In genomic region chr4:45341226-45341625, GRCm38 (mm10) we compare ENCODE assay signal across 8 mouse cellular contexts. TPM values are rescaled to one million over a fixed set of nuclear protein-coding genes. Genes with fewer than 3 reads are reported as not detected.
DNase-seq lines count a peak whose midpoint lies in the region; ATAC-seq and TF ChIP-seq lines count a peak whose summit lies in the region.

No protein-coding gene starts in this region.

- H3K9ac ChIP-seq in limb, embryonic 12.5 days (replicated peaks): peak overlapping the region; percentile 95; the same call in 1 of the 2 replicates
- H3K9ac ChIP-seq in stomach, embryonic 15.5 days: no peak overlapping the region

- no peaks in the 10 kb centered on the region for H3K9me3 ChIP-seq in limb, embryonic 12.5 days
- no peaks in the 10 kb centered on the region for H3K9me3 ChIP-seq in stomach, embryonic 15.5 days

- no peak for TF ChIP-seq POLR2A in testis, adult 2 months (IDR thresholded peaks at IDR 0.05; ENCODE audit: control insufficient read depth, low read depth, low read length)

- 59% methylated on average over 9 of the region's 9 CpGs for WGBS in limb, embryonic 12.5 days
- whole genome bisulfite sequencing in stomach, embryonic 15.5 days: 62% methylated on average over 9 of the region's 9 CpGs

- no peak for TF ChIP-seq CTCF in testis, adult 2 months (IDR thresholded peaks at IDR 0.05; ENCODE audit: control insufficient read depth, insufficient read depth, insufficient replicate concordance, low read depth, low read length)

- peak overlapping the region; percentile 83 for H3K4me2 ChIP-seq in limb, embryonic 12.5 days
- peak overlapping the region; percentile 70 for H3K4me2 ChIP-seq in stomach, embryonic 15.5 days

- peaks cover 4% of the 10 kb centered on the region; the same call in 1 of the 2 replicates for H3K4me1 ChIP-seq in testis, adult 2 months (ENCODE audit: control insufficient read depth, insufficient read depth, low read length)
- peaks cover 9% of the 10 kb centered on the region for H3K4me1 ChIP-seq in limb, embryonic 12.5 days (replicated peaks)
- H3K4me1 ChIP-seq in stomach, embryonic 15.5 days: peaks cover 9% of the 10 kb centered on the region; the same call in 1 of the 2 replicates

- no peaks in the 10 kb centered on the region for H3K27me3 ChIP-seq in testis, adult 2 months (ENCODE audit: control insufficient read depth, insufficient read depth, low read length)
- no peaks in the 10 kb centered on the region; the same call in 1 of the 2 replicates for H3K27me3 ChIP-seq in limb, embryonic 12.5 days
- no peaks in the 10 kb centered on the region for H3K27me3 ChIP-seq in stomach, embryonic 15.5 days (replicated peaks)

- no peak overlapping the region; the same call in 1 of the 2 replicates for H3K27ac ChIP-seq in testis, adult 2 months (ENCODE audit: control insufficient read depth, insufficient read depth, low read depth, low read length)
- peak overlapping the region; percentile 98 for H3K27ac ChIP-seq in limb, embryonic 12.5 days
- peak overlapping the region; percentile 98; the same call in 1 of the 2 replicates for H3K27ac ChIP-seq in stomach, embryonic 15.5 days

- peak overlapping the region; percentile 90 for H3K4me3 ChIP-seq in testis, adult 2 months (ENCODE audit: control insufficient read depth, low read depth, low read length)
- H3K4me3 ChIP-seq in limb, embryonic 12.5 days (replicated peaks): peak overlapping the region; percentile 98
- peak overlapping the region; percentile 93 for H3K4me3 ChIP-seq in stomach, embryonic 15.5 days (replicated peaks)

- DNase-seq in cerebellum, postnatal 10 days: peak; percentile 11 to 34
- DNase-seq in cerebellum, adult 8-10 months: no peak
- DNase-seq in testis, postnatal 10 days (ENCODE audit: low spot score): no peak
- no peak for DNase-seq in layer of hippocampus, adult 9-11 months
- no peak for DNase-seq in natural killer cell, adult 2 months (ENCODE audit: low spot score in 2 of 2)

- no peak for ATAC-seq in limb, embryonic 12.5 days (ENCODE audit: insufficient number of reproducible peaks, insufficient read depth, low FRiP score, low TSS enrichment, low read depth)
- no peak for ATAC-seq in stomach, embryonic 15.5 days (ENCODE audit: insufficient read depth, low FRiP score, low read depth)

- H3K36me3 ChIP-seq in testis, adult 2 months (ENCODE audit: control insufficient read depth, insufficient read depth, low read length): no peaks in the 10 kb centered on the region
- H3K36me3 ChIP-seq in limb, embryonic 12.5 days: peaks cover 6% of the 10 kb centered on the region; the same call in 1 of the 2 replicates
- no peaks in the 10 kb centered on the region for H3K36me3 ChIP-seq in stomach, embryonic 15.5 days

RNA-seq across cellular contexts. Expression of gene Dcaf10, which starts 0.7 kb away (rescaled TPM):
- polyA plus RNA-seq in testis, adult 2 months (2012; rRNA removed): 17.8 and 21.7 TPM in 2 replicates
- 19.9 and 20.4 TPM in 2 replicates for polyA plus RNA-seq in limb, embryonic 12.5 days (2016; fragmentation: Nextera tagmentation; extraction: Ambion mirVana)
- 10.7 and 12.4 TPM in 2 replicates for polyA plus RNA-seq in stomach, embryonic 15.5 days (2015; fragmentation: Nextera tagmentation; extraction: Ambion mirVana)

RNA-seq across cellular contexts. Expression of gene Exosc3, which starts 1.3 kb away (rescaled TPM):
- polyA plus RNA-seq in testis, adult 2 months (2012; rRNA removed): 39.5 and 40.7 TPM in 2 replicates
- 89.0 and 90.9 TPM in 2 replicates for polyA plus RNA-seq in limb, embryonic 12.5 days (2016; fragmentation: Nextera tagmentation; extraction: Ambion mirVana)
- 81.8 and 85.5 TPM in 2 replicates for polyA plus RNA-seq in stomach, embryonic 15.5 days (2015; fragmentation: Nextera tagmentation; extraction: Ambion mirVana)

RNA-seq across cellular contexts. Expression of gene Trmt10b, which starts 44.3 kb away (rescaled TPM):
- polyA plus RNA-seq in testis, adult 2 months (2012; rRNA removed): 6.5 and 8.3 TPM in 2 replicates
- 19.1 and 20.4 TPM in 2 replicates for polyA plus RNA-seq in limb, embryonic 12.5 days (2016; fragmentation: Nextera tagmentation; extraction: Ambion mirVana)
- polyA plus RNA-seq in stomach, embryonic 15.5 days (2015; fragmentation: Nextera tagmentation; extraction: Ambion mirVana): 14.5 and 14.8 TPM in 2 replicates

Comparison
In these comparisons a context has a peak if more than half of its experiments do, and no peak if none do; other contexts are left out.
1. DNase-seq: peak in cerebellum, postnatal 10 days (2 of 2); none in cerebellum, adult 8-10 months (single experiment), testis, postnatal 10 days (single experiment), layer of hippocampus, adult 9-11 months (single experiment) and natural killer cell, adult 2 months (0 of 2).
2. Peak in every context shown above with its lines, with median percentiles within 50 percentile points of each other: H3K4me3 ChIP-seq.